ENCODE assay signal across 13 mouse cellular contexts in the genomic region with DNA sequence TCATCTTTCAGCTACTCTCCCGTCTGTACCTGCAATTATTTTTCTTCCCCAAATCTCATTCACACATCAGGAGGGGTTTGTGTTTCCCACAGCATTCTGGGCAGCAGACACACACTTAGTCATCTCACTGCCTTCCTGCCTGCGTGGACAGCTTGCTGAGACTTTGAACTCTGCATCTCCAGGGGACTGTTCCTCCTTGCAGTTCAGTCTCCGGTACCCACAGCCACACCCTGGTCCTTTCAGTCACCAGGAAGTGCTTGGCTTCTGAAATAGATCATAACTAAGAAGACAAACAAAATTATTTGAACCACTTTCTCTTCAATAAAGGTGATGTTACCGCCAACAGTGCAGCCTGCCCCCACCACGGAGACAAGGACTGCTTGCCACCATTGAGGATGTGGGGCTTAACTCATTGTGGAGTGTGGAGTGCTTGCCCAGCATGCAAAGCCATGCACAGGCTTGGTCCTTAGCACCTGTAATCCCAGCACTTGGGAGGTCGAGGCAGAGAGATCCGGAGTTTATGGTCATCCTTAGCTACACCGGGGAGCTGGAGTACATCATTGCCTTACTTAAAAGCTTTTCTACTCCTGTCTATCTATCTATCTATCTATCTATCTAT.
"Had no signal": no experiment of that assay in that cellular context is flagged by ENCODE, and none has a peak within 500 bp of the region (broad histone marks: within the 10 kb centered on the region; RNA-seq: fewer than 3 reads in every experiment).

No protein-coding gene starts in this region.

- H3K4me2 ChIP-seq: kidney, embryonic 15.5 days; limb, embryonic 15.5 days; liver, embryonic 12.5 days; lung, embryonic 14.5 days; midbrain, embryonic 13.5 days; neural tube, embryonic 13.5 days had no signal

- ATAC-seq: liver, embryonic 12.5 days; midbrain, embryonic 13.5 days had no signal

- H3K27ac ChIP-seq: kidney, embryonic 15.5 days; limb, embryonic 15.5 days; liver, embryonic 12.5 days; midbrain, embryonic 13.5 days; neural tube, embryonic 13.5 days had no signal

- H3K27me3 ChIP-seq: kidney, embryonic 15.5 days; limb, embryonic 15.5 days; midbrain, embryonic 13.5 days; neural tube, embryonic 13.5 days had no signal

- DNase-seq: kidney, adult 2 months; kidney, postnatal 14 days; lung, embryonic 14.5 days; lung, postnatal 10 days; lung, postnatal 4 days; right cerebral cortex, postnatal 14 days; thymus, adult 2 months; thymus, postnatal 25 days had no signal

- H3K9me3 ChIP-seq: kidney, embryonic 15.5 days; limb, embryonic 15.5 days; midbrain, embryonic 13.5 days; neural tube, embryonic 13.5 days had no signal

- H3K4me3 ChIP-seq: kidney, embryonic 15.5 days; limb, embryonic 15.5 days; liver, embryonic 12.5 days; midbrain, embryonic 13.5 days; neural tube, embryonic 13.5 days had no signal

- H3K4me1 ChIP-seq: kidney, embryonic 15.5 days; limb, embryonic 15.5 days; liver, embryonic 12.5 days; midbrain, embryonic 13.5 days; neural tube, embryonic 13.5 days had no signal

- H3K36me3 ChIP-seq: kidney, embryonic 15.5 days; limb, embryonic 15.5 days; liver, embryonic 12.5 days; midbrain, embryonic 13.5 days; neural tube, embryonic 13.5 days had no signal

- H3K9ac ChIP-seq: kidney, embryonic 15.5 days; limb, embryonic 15.5 days; liver, embryonic 12.5 days; lung, embryonic 14.5 days; midbrain, embryonic 13.5 days; neural tube, embryonic 13.5 days had no signal
